Mouse (Mus musculus) CD4-positive helper T cell, adult 2 months (primary cell): ENCODE results near the gene Rnls.

Experiments used
- DNase-seq: peaks from one replicate; pipeline ENCODE4 v3.0.0-alpha.2; 2012; ENCODE audit warnings: low read depth, missing footprints, low spot score

The Rnls gene

GRCm38 (mm10) chr19:33264224-33264993 lies 127.7 kb downstream of the Rnls start:
- peak; percentile 5 for DNase-seq

GRCm38 (mm10) chr19:33262421-33262820 lies 129.7 kb downstream of the Rnls start:
- peak; percentile 13 for DNase-seq

DNA sequence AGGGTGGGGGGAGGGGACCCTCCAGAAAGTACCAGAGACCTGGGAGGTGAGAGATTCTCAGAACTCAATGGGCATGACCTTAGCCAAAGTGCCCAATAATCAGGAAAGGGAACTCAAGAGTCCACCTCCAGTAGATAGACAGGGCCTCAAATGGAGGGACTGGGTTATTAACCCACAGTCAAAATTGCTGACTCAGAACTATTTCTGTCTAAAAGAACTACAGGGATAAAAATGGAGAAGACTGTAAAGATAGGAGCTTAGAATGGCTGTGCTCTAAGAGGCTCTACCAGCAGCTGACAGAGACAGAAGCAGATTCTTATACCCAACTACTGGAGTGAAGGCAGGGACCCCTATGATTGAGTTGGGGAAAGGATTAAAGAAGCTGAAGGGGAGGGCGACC lies 132.9 kb downstream of the Rnls start:
- no peak for DNase-seq

DNA sequence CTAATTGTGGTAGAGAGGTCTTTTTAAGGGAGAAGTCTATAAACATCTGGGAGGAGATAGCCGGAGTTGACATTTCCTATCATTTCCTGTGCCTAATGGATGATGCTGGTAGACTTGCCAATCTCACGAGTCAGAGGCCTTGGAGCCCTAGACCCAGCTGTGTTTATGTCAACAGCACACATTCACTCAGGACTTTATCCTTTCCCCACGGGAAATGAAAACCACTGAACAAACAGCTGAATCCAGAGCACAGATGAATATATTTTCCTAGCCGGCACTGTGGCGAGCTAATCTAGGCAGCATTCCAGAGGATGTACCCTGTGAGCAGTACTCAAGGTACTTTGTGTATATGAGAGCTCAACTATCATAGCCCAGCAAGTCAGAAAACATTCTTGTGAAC lies 138.2 kb downstream of the Rnls start:
- DNase-seq = no peak

- DNase-seq = no peak
Observed at GRCm38 (mm10) chr19:33252226-33252625, 139.9 kb downstream of the Rnls start.

- DNase-seq = no peak
Observed at GRCm38 (mm10) chr19:33244196-33244595, 147.9 kb downstream of the Rnls start.

GRCm38 (mm10) chr19:33240386-33240785 lies 151.7 kb downstream of the Rnls start:
- DNase-seq = no peak

DNA sequence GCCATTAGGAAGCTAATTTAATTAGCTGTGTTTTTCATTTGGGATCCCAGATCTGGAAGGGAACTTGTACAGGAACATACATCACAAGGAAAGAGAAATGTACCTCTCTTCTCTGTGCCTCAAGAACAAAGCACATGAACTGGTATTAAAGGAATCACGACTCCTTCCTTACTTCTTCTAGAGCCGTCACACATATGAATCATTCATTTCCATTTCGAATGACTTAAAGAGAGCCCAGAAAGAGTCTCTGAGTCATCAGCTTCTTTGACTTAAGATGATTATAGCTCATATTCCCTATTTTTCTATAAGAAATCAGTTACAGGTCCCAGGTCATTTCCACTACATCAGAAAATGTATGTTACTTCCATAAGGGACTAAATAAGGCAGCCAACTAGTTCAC lies 159.2 kb downstream of the Rnls start:
- no peak for DNase-seq

GRCm38 (mm10) chr19:33231303-33231702 lies 160.8 kb downstream of the Rnls start:
- DNase-seq = no peak

DNA sequence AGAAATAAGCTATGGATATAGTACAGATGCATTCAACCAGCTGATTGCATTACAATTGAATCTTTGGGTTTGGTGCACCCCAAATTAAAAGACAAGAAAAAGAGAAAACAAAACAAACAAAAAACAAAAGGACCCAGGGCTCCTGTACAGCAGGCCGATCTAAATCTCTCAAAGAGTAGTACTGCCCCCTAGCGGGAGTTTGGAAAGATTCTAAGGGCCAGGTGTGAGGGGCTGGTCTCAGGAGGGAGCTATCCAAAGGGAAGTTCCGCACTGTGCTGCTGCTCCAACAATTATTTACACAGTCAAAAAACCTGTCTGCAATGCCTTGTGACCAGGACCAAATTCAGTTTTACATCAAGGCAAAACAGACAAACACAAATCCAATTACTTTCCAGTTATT lies 165.1 kb downstream of the Rnls start:
- DNase-seq = peak; percentile 76

DNA sequence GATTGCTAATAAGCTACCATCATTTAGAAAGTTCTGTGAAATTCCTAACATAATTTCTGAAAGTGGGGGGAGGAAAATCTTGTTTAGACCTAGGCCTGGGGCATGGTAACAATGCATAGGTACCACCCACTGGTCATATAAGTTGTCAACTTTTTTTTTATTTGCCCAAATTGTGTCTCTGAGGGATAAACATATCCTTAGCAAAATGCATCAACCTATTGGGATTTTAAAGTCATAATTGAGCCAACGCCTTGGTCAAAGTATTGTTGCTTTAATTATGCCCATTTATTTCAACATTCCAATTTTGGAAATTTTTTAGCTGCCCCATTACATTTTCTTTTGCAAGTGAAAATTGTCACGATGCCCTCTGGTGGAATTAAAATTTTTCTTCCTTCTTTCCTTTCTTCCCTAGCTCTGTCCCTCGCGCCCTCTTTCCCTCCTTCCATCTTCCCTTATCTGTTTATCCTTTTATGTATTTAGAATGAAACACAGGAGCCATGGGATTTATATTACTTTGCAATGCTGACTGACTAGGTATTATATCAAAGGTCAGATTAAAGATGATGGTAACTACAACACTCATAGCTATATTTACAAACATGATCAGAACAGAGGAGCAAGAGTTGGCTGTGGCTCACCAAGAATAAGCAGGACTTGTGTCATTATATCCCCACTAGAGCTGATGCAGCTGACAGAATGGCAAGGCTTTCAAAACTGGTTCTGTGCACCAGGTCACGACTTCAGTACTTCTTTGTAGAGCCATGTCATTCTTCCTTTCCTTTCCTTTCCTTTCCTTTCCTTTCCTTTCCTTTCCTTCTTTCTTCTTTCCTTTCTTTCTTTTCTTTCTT lies 166.0 kb downstream of the Rnls start:
- no peak for DNase-seq

GRCm38 (mm10) chr19:33225002-33225376 lies 167.1 kb downstream of the Rnls start:
- no peak for DNase-seq

GRCm38 (mm10) chr19:33224181-33225001 lies 167.7 kb downstream of the Rnls start:
- DNase-seq = no peak

DNA sequence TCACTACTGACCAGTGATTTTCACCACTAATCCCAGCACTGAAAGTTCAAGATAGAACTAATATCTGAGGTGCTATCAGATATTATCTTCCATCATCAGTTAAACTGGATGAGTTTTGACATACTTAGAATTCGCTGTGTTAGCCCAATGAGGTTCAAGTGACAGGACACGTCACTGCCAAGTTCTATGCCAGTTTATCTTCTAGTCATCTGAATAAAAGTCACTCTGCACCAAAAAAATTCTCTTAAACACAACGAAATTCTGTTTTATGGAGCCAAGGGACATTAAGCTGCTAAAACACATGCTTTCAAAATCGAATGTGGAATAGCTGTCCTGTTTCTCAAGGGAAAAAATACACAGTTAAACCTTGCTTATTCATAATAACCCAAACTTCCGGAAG lies 168.3 kb downstream of the Rnls start:
- no peak for DNase-seq

DNA sequence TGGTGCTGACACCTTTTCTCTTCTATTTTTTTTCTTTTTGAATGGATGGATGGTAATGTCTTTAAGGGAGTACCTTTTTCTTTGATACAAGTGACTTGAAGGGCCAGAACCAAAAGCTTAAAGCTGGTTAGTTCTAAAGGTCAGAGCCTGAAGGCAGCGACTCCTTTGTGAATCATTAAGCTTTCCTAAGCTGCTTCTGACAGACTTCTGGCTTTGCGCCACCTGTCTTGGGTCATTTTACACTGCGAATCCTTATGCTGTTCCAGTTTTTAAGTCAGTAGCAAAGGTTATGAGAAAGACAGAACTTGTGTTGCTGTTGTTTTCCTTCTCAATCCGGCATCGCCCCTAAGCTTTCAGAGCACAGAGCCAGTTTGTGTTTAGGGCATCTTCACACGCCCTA lies 168.8 kb downstream of the Rnls start:
- DNase-seq = no peak

DNA sequence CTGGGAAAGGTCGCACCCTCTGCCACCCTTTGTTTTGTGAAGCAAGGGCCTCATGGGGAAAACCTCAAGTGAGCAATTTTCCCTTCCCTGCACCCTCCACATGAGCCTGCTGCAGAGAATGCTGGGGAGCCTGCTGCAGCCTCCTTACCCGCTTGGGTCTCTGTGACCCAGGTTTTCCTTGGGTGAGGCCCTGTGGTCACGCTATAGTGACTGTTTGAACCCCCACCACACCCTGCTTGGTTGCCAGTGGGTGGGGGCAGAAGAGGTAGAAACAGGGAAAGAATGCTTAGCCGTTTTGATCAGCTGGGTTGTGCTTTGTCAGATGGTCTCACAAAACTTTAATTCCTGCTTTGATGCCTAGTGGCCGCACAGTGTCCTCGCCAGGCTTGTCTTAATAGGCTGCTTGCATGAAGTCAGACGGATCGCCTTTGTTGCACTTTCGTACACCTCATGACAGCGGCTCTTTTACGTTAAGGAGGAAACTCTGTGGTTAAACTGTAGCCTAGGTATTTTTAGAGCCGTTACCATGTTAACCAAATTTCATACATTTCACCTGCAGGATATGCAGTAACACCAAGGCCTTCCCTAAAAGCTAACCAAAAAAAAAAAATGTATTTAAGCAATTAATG lies 169.4 kb downstream of the Rnls start:
- DNase-seq = peak; percentile 80

DNA sequence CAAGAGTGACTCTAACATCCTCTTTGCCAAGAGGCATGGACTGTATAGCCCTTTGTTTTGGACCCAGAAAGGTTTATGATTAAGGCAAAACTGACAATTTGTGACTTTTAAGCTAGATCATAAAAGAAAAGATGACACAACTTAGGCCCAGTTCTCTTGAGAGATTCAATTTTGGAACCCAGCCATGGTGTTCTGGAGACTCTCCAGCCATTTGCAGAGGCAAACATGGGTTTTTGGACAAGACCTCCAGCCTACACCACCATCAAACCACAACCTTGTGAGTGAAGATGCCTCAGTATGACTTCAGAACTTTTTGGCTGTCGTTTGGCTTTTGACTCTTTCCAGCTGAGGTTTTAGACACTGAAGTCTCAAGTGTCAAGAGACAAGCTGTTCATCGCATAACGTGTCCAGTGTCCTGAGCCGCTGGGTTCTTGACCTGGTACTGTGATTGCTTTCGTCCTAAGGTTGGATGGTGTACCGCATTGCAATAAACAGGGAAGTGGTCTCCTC lies 174.2 kb downstream of the Rnls start:
- no peak for DNase-seq

DNA sequence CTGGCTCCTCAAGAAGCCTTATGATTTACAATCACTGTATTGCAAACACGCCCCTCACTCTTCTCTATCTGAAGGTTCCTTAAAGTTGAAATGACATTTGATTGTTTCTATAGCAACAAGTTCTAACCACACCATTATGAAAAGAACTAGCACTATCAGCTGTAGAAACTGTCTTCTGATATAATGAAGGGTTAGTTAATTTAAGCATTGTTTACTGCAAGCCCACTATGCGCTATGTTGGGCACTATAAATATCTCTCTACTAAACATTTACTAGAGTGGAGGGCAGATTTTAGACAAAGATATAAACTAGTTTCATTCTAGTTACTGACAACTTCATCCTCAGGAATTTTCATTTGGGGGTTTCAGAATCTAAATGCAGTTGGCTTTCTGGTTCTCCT lies 182.4 kb downstream of the Rnls start:
- DNase-seq = no peak

GRCm38 (mm10) chr19:33207991-33208390 lies 184.1 kb downstream of the Rnls start:
- DNase-seq = no peak

DNA sequence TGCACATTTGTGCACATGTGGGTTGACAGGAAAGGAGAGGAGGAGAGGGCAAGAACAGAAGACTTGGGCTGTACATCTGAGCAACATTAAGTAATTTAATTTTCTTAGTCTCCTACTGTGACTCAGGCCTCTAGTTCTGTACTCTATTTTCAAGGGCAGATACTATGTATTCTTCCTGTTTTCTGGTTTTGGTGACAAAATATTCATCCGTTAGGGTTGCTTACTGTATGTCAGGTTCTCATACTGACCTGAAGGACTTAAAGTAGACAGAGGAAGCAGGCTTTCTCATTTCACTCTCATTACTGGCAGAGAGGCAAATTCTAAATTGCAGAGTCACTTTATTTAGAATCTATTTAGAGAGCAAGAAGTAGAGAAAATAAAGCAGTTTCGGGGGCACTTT lies 186.7 kb downstream of the Rnls start:
- DNase-seq = no peak

- no peak for DNase-seq
Observed at GRCm38 (mm10) chr19:33202422-33202821, 189.7 kb downstream of the Rnls start.
